In genomic region chr2:134787336-134788095, GRCm38 (mm10) we compare ENCODE assay signal across 9 mouse cellular contexts. TPM values are rescaled to one million over a fixed set of nuclear protein-coding genes. Genes with fewer than 3 reads are reported as not detected.
DNase-seq lines count a peak whose midpoint lies in the region; ATAC-seq and TF ChIP-seq lines count a peak whose summit lies in the region.
"Had no signal": no experiment of that assay in that cellular context is flagged by ENCODE, and none has a peak within 500 bp of the region (broad histone marks: within the 10 kb centered on the region; RNA-seq: fewer than 3 reads in every experiment).

No protein-coding gene starts in this region.

- TF ChIP-seq POLR2A in heart, adult 2 months (IDR thresholded peaks at IDR 0.05; ENCODE audit: insufficient read depth, low read depth, low read length) = no peak

- no peak for TF ChIP-seq CTCF in heart, adult 2 months (IDR thresholded peaks at IDR 0.05)
- TF ChIP-seq CTCF in hindbrain, postnatal 0 days (IDR thresholded peaks at IDR 0.05; ENCODE audit: low read depth) = no peak

- no peak for DNase-seq in heart, adult 2 months
- DNase-seq in heart, postnatal 36 days = no peak
- no peak for DNase-seq in embryonic facial prominence, embryonic 11.5 days (ENCODE audit: low spot score)
- peak; percentile 20 for DNase-seq in hindbrain, postnatal 0 days (ENCODE audit: low spot score)
- no peak for DNase-seq in left cerebral cortex, adult 8-10 months (ENCODE audit: low spot score in 2 of 2)

- intact Hi-C loops in heart, adult 2 months (cut with DNase I) = loop anchor here (2.0 to 5.0 kb wide), 5 partner anchors 65 to 475 kb away; no protein-coding TSS in a partner anchor
- intact Hi-C loops in heart, postnatal 36 days (cut with DNase I) = loop anchor here (2.0 to 10.0 kb wide), 6 partner anchors 75 to 495 kb away; no protein-coding TSS in a partner anchor

- H3K27me3 ChIP-seq in heart, adult 2 months (ENCODE audit: control insufficient read depth, insufficient read depth, low read length) = no peaks in the 10 kb centered on the region
- H3K27me3 ChIP-seq in embryonic facial prominence, embryonic 11.5 days (ENCODE audit: control insufficient read depth, insufficient read depth, low read length) = no peaks in the 10 kb centered on the region; the same call in 1 of the 2 replicates
- no peaks in the 10 kb centered on the region for H3K27me3 ChIP-seq in hindbrain, postnatal 0 days (ENCODE audit: insufficient read depth, low read length)
- H3K27me3 ChIP-seq in midbrain, embryonic 12.5 days = peaks cover 31% of the 10 kb centered on the region
- H3K27me3 ChIP-seq: CH12.LX had no signal

- H3K9ac ChIP-seq in heart, adult 2 months (ENCODE audit: low read depth, low read length) = peak overlapping the region; percentile 75
- H3K9ac ChIP-seq in embryonic facial prominence, embryonic 11.5 days (replicated peaks; ENCODE audit: low read length) = no peak overlapping the region
- H3K9ac ChIP-seq in hindbrain, postnatal 0 days (replicated peaks; ENCODE audit: low read length) = peak overlapping the region; percentile 10; the same call in 1 of the 2 replicates
- no peak overlapping the region for H3K9ac ChIP-seq in midbrain, embryonic 12.5 days (replicated peaks)

- H3K27ac ChIP-seq in heart, adult 2 months = peak overlapping the region; percentile 91; the same call in 1 of the 2 replicates
- H3K27ac ChIP-seq in embryonic facial prominence, embryonic 11.5 days (replicated peaks; ENCODE audit: low read depth, low read length) = no peak overlapping the region
- no peak overlapping the region for H3K27ac ChIP-seq in hindbrain, postnatal 0 days
- H3K27ac ChIP-seq in midbrain, embryonic 12.5 days (replicated peaks) = no peak overlapping the region

- peak overlapping the region; percentile 61 for H3K4me3 ChIP-seq in heart, adult 2 months
- H3K4me3 ChIP-seq in embryonic facial prominence, embryonic 11.5 days (ENCODE audit: low read depth, low read length) = peak overlapping the region; percentile 70; the same call in 1 of the 2 replicates
- peak overlapping the region; percentile 81 for H3K4me3 ChIP-seq in hindbrain, postnatal 0 days (ENCODE audit: low read length)
- peak overlapping the region; percentile 69 for H3K4me3 ChIP-seq in midbrain, embryonic 12.5 days

- no peak for ATAC-seq in embryonic facial prominence, embryonic 11.5 days (replicated peaks; ENCODE audit: insufficient number of reproducible peaks, low FRiP score, low TSS enrichment, low read depth)
- ATAC-seq in hindbrain, postnatal 0 days = no peak
- no peak for ATAC-seq in midbrain, embryonic 12.5 days (ENCODE audit: low FRiP score, low read depth)
- ATAC-seq in erythroblast, adult 5-6 weeks (replicated peaks; ENCODE audit: low FRiP score, poor library complexity, severe bottlenecking) = no peak
- no peak for ATAC-seq in activated CD4-positive, CD25-positive, alpha-beta regulatory T cell, adult 4 months

- H3K79me2 ChIP-seq in heart, adult 2 months (replicated peaks; ENCODE audit: control insufficient read depth, insufficient read depth, low read length) = no peaks in the 10 kb centered on the region

- no peak for TF ChIP-seq EP300 in heart, adult 2 months (IDR thresholded peaks at IDR 0.05; ENCODE audit: insufficient read depth, low read depth, low read length)

- 53% methylated on average over 12 of the region's 12 CpGs for WGBS in heart, adult 2 months
- WGBS in embryonic facial prominence, embryonic 11.5 days = 61% methylated on average over 12 of the region's 12 CpGs
- 42% methylated on average over 12 of the region's 12 CpGs for WGBS in hindbrain, postnatal 0 days
- 50% methylated on average over 12 of the region's 12 CpGs for WGBS in midbrain, embryonic 12.5 days

- no peaks in the 10 kb centered on the region for H3K36me3 ChIP-seq in heart, adult 2 months (ENCODE audit: control insufficient read depth, insufficient read depth, low read length)
- no peaks in the 10 kb centered on the region for H3K36me3 ChIP-seq in embryonic facial prominence, embryonic 11.5 days (replicated peaks; ENCODE audit: control insufficient read depth, insufficient read depth, low read depth, low read length)
- no peaks in the 10 kb centered on the region for H3K36me3 ChIP-seq in hindbrain, postnatal 0 days (ENCODE audit: insufficient read depth, low read length)
- H3K36me3 ChIP-seq in midbrain, embryonic 12.5 days = no peaks in the 10 kb centered on the region

- H3K4me2 ChIP-seq in embryonic facial prominence, embryonic 11.5 days (ENCODE audit: low read depth, low read length) = peak overlapping the region; percentile 99
- peak overlapping the region; percentile 88 for H3K4me2 ChIP-seq in hindbrain, postnatal 0 days (ENCODE audit: low read depth, low read length)
- H3K4me2 ChIP-seq in midbrain, embryonic 12.5 days (replicated peaks) = peak overlapping the region; percentile 98

- H3K9me3 ChIP-seq in embryonic facial prominence, embryonic 11.5 days (replicated peaks; ENCODE audit: control insufficient read depth, low read length) = no peaks in the 10 kb centered on the region
- no peaks in the 10 kb centered on the region for H3K9me3 ChIP-seq in hindbrain, postnatal 0 days (ENCODE audit: low read length)
- no peaks in the 10 kb centered on the region for H3K9me3 ChIP-seq in midbrain, embryonic 12.5 days

- no peaks in the 10 kb centered on the region; the same call in 1 of the 2 replicates for H3K4me1 ChIP-seq in heart, adult 2 months (ENCODE audit: control insufficient read depth, insufficient read depth, low read length)
- no peaks in the 10 kb centered on the region for H3K4me1 ChIP-seq in embryonic facial prominence, embryonic 11.5 days (ENCODE audit: control insufficient read depth, insufficient read depth, low read length)
- H3K4me1 ChIP-seq in hindbrain, postnatal 0 days (ENCODE audit: insufficient read depth, low read length) = 0 out of 2 replicates have a peak, but pooled peaks cover 4% of the 10 kb centered on the region
- peaks cover 11% of the 10 kb centered on the region for H3K4me1 ChIP-seq in midbrain, embryonic 12.5 days

RNA-seq across cellular contexts. Expression of gene Plcb1, which starts 1.6 kb away (rescaled TPM):
- 1 to 10 TPM; 3.9 to 4.2 TPM for total RNA-seq in heart, adult 2 months (2021)
- 0.78 and 2.5 TPM in 2 replicates for polyA plus RNA-seq in heart, adult 2 months (2012; rRNA removed)
- total RNA-seq in heart, postnatal 36 days (2021) = 1 to 10 TPM; 4.0 to 4.7 TPM
- 6.6 and 7.0 TPM in 2 replicates for polyA plus RNA-seq in embryonic facial prominence, embryonic 11.5 days (2014; fragmentation: Nextera tagmentation; extraction: Ambion mirVana)
- total RNA-seq in hindbrain, postnatal 0 days (2014; rRNA removed) = 46.8 and 48.8 TPM in 2 replicates
- polyA plus RNA-seq in hindbrain, postnatal 0 days (2015; fragmentation: Nextera tagmentation; extraction: Ambion mirVana) = 47.4 and 51.5 TPM in 2 replicates
- polyA plus RNA-seq in midbrain, embryonic 12.5 days (2016; fragmentation: Nextera tagmentation; extraction: Ambion mirVana) = 10.3 and 12.0 TPM in 2 replicates
- 100 to 1,000 TPM; 164 to 194 (median 178) TPM for total RNA-seq in left cerebral cortex, adult 8-10 months (2022)
- total RNA-seq in erythroblast, adult 5-6 weeks (2015; ENCODE audit: low replicate concordance) = 0.96 and 3.3 TPM in 2 replicates
- 1.8 and 9.5 TPM in 2 replicates for total RNA-seq in erythroblast, adult 5-6 weeks (2017; ENCODE audit: low replicate concordance)
- polyA plus RNA-seq in activated CD4-positive, CD25-positive, alpha-beta regulatory T cell, adult 4 months (2017; shearing (Covaris generic)) = not detected
- total RNA-seq: CH12.LX had no signal

Comparison
In these comparisons a context has a peak if more than half of its experiments do, and no peak if none do; other contexts are left out.
1. H3K9ac ChIP-seq: peak in heart, adult 2 months (single experiment) and hindbrain, postnatal 0 days (single experiment); none in embryonic facial prominence, embryonic 11.5 days (single experiment) and midbrain, embryonic 12.5 days (single experiment).
2. Peak in every context shown above with its lines, with median percentiles within 50 percentile points of each other: H3K4me3 ChIP-seq and H3K4me2 ChIP-seq.